ENCODE assay signal across 15 mouse cellular contexts in genomic region chr5:123009873-123010272, GRCm38 (mm10). TPM values are rescaled to one million over a fixed set of nuclear protein-coding genes. Genes with fewer than 3 reads are reported as not detected.
DNase-seq lines count a peak whose midpoint lies in the region; ATAC-seq and TF ChIP-seq lines count a peak whose summit lies in the region.
"Had no signal": no experiment of that assay in that cellular context is flagged by ENCODE, and none has a peak within 500 bp of the region (broad histone marks: within the 10 kb centered on the region; RNA-seq: fewer than 3 reads in every experiment).

No protein-coding gene starts in this region.

- no peak for ATAC-seq in heart, embryonic 13.5 days (ENCODE audit: extremely low read depth, insufficient number of reproducible peaks, low FRiP score, low TSS enrichment)
- ATAC-seq in stomach, postnatal 0 days (ENCODE audit: low FRiP score, low TSS enrichment) = no peak

- TF ChIP-seq CTCF in stomach, postnatal 0 days (IDR thresholded peaks at IDR 0.05; ENCODE audit: low read depth) = no peak

- H3K9ac ChIP-seq in heart, embryonic 13.5 days = peak overlapping the region; percentile 21; the same call in 1 of the 2 replicates
- no peak overlapping the region for H3K9ac ChIP-seq in stomach, postnatal 0 days (ENCODE audit: low read length)
- H3K9ac ChIP-seq: embryonic facial prominence, embryonic 12.5 days; hindbrain, embryonic 12.5 days; liver, embryonic 13.5 days had no signal

- 0 out of 2 replicates have a peak, but pooled peaks cover 3% of the 10 kb centered on the region for H3K27me3 ChIP-seq in heart, embryonic 13.5 days (replicated peaks)
- no peaks in the 10 kb centered on the region for H3K27me3 ChIP-seq in stomach, postnatal 0 days (ENCODE audit: control insufficient read depth, insufficient read depth, low read length)
- H3K27me3 ChIP-seq: embryonic facial prominence, embryonic 12.5 days; hindbrain, embryonic 12.5 days had no signal

- peak overlapping the region; percentile 19; the same call in 1 of the 2 replicates for H3K4me2 ChIP-seq in heart, embryonic 13.5 days
- H3K4me2 ChIP-seq in stomach, postnatal 0 days (replicated peaks; ENCODE audit: low read depth) = no peak overlapping the region
- H3K4me2 ChIP-seq: embryonic facial prominence, embryonic 12.5 days; hindbrain, embryonic 12.5 days; liver, embryonic 13.5 days had no signal

- H3K36me3 ChIP-seq in heart, embryonic 13.5 days = no peaks in the 10 kb centered on the region
- no peaks in the 10 kb centered on the region for H3K36me3 ChIP-seq in stomach, postnatal 0 days (ENCODE audit: control insufficient read depth, insufficient read depth, low read length)
- H3K36me3 ChIP-seq: embryonic facial prominence, embryonic 12.5 days; hindbrain, embryonic 12.5 days; liver, embryonic 13.5 days had no signal

- no peak for DNase-seq in heart, adult 9 months (ENCODE audit: low spot score in 2 of 2)
- peak; percentile 62 to 63 for DNase-seq in right cerebral cortex, adult 2 months (ENCODE audit: low spot score in 2 of 2)
- no peak for DNase-seq in right cerebral cortex, postnatal 4 days
- peak; percentile 81 to 86 for DNase-seq in cerebellum, postnatal 14 days
- no peak for DNase-seq in stomach, postnatal 0 days (ENCODE audit: low spot score)
- no peak for DNase-seq in kidney, adult 9 months
- DNase-seq in thymus, postnatal 4 days = no peak
- DNase-seq: heart, adult 18-20 months; kidney, adult 2 months; liver, embryonic 13.5 days; lung, postnatal 14 days had no signal

- no peaks in the 10 kb centered on the region for H3K9me3 ChIP-seq in heart, embryonic 13.5 days
- H3K9me3 ChIP-seq in stomach, postnatal 0 days (ENCODE audit: control insufficient read depth, low read length) = no peaks in the 10 kb centered on the region
- H3K9me3 ChIP-seq: embryonic facial prominence, embryonic 12.5 days; hindbrain, embryonic 12.5 days; liver, embryonic 13.5 days had no signal

- H3K27ac ChIP-seq in heart, embryonic 13.5 days (replicated peaks) = no peak overlapping the region
- 0 out of 2 replicates have a peak overlapping the region, but pooled peaks have one; percentile 36 for H3K27ac ChIP-seq in stomach, postnatal 0 days (replicated peaks)
- H3K27ac ChIP-seq: embryonic facial prominence, embryonic 12.5 days; hindbrain, embryonic 12.5 days; liver, embryonic 13.5 days had no signal

- 35% methylated on average over 11 of the region's 11 CpGs for WGBS in heart, embryonic 13.5 days
- WGBS in stomach, postnatal 0 days = 37% methylated on average over 11 of the region's 11 CpGs

- H3K4me3 ChIP-seq in heart, embryonic 13.5 days = no peak overlapping the region
- H3K4me3 ChIP-seq in stomach, postnatal 0 days (ENCODE audit: low read depth, low read length) = no peak overlapping the region
- H3K4me3 ChIP-seq: embryonic facial prominence, embryonic 12.5 days; hindbrain, embryonic 12.5 days; liver, embryonic 13.5 days had no signal

- peaks cover 30% of the 10 kb centered on the region for H3K4me1 ChIP-seq in heart, embryonic 13.5 days
- peaks cover 3% of the 10 kb centered on the region; the same call in 1 of the 2 replicates for H3K4me1 ChIP-seq in stomach, postnatal 0 days (replicated peaks; ENCODE audit: control insufficient read depth, insufficient read depth)
- H3K4me1 ChIP-seq: embryonic facial prominence, embryonic 12.5 days had no signal

- TF ChIP-seq EP300 in stomach, postnatal 0 days (optimal IDR thresholded peaks at IDR 0.05) = peak; percentile 35

RNA-seq across cellular contexts. Expression of gene Orai1, which starts 5.0 kb away (rescaled TPM):
- polyA plus RNA-seq in heart, embryonic 13.5 days (2015; fragmentation: Nextera tagmentation; extraction: Ambion mirVana) = 19.1 TPM in 2 replicates
- 29.6 TPM in 2 replicates for polyA plus RNA-seq in stomach, postnatal 0 days (2015; fragmentation: Nextera tagmentation; extraction: Ambion mirVana)

RNA-seq across cellular contexts. Expression of gene Kdm2b, which starts 20.2 kb away (rescaled TPM):
- 26.3 and 28.2 TPM in 2 replicates for polyA plus RNA-seq in heart, embryonic 13.5 days (2015; fragmentation: Nextera tagmentation; extraction: Ambion mirVana)
- 15.3 and 15.5 TPM in 2 replicates for polyA plus RNA-seq in stomach, postnatal 0 days (2015; fragmentation: Nextera tagmentation; extraction: Ambion mirVana)

RNA-seq across cellular contexts. Expression of gene Morn3, which starts 36.9 kb away (rescaled TPM):
- polyA plus RNA-seq in heart, embryonic 13.5 days (2015; fragmentation: Nextera tagmentation; extraction: Ambion mirVana) = not detected in 2 replicates
- polyA plus RNA-seq in stomach, postnatal 0 days (2015; fragmentation: Nextera tagmentation; extraction: Ambion mirVana) = 0.41 TPM in 1 of 2 replicates, not detected in the other
- polyA plus RNA-seq: embryonic facial prominence, embryonic 12.5 days; liver, embryonic 13.5 days; small intestine, adult 2 months had no signal

RNA-seq across cellular contexts. Expression of gene Tmem120b, which starts 58.3 kb away (rescaled TPM):
- 11.8 and 12.9 TPM in 2 replicates for polyA plus RNA-seq in heart, embryonic 13.5 days (2015; fragmentation: Nextera tagmentation; extraction: Ambion mirVana)
- 8.0 and 9.1 TPM in 2 replicates for polyA plus RNA-seq in stomach, postnatal 0 days (2015; fragmentation: Nextera tagmentation; extraction: Ambion mirVana)

Comparison
In these comparisons a context has a peak if more than half of its experiments do, and no peak if none do; other contexts are left out.
1. DNase-seq: peak in right cerebral cortex, adult 2 months (2 of 2) and cerebellum, postnatal 14 days (2 of 2); none in heart, adult 9 months (0 of 2), right cerebral cortex, postnatal 4 days (single experiment), stomach, postnatal 0 days (single experiment), kidney, adult 9 months (single experiment) and thymus, postnatal 4 days (single experiment).